Mouse (Mus musculus) hindbrain, postnatal 0 days (tissue): Measurements from ENCODE around the gene Ppp2ca. TPM values are rescaled to one million over a fixed set of nuclear protein-coding genes. Genes with fewer than 3 reads are reported as not detected.

Experiments used
- ATAC-seq: fragments of 200-750 bp; cut with Nextera tagmentation; 2 replicates; pipeline ENCODE4 v1.8.0; 2017; ENCODE audit warnings: mild to moderate bottlenecking, moderate TSS enrichment, moderate library complexity
- DNase-seq: peaks from one replicate; pipeline ENCODE4 v3.0.0-alpha.2; 2015; ENCODE audit warnings: low spot score
- H3K27ac ChIP-seq: fragments of 300-500 bp; sonication (generic); 2 replicates; pipeline ENCODE4 v1.5.1; 2014; ENCODE audit warnings: mild to moderate bottlenecking
- H3K27me3 ChIP-seq: fragments of 300-500 bp; sonication (generic); 2 replicates; pipeline ENCODE4 v1.6.1; 2014; ENCODE audit warnings: low read length, mixed read lengths; ENCODE audit not compliant: insufficient read depth
- H3K36me3 ChIP-seq: fragments of 300-500 bp; sonication (generic); 2 replicates; pipeline ENCODE4 v1.6.1; 2014; ENCODE audit warnings: low read length, mixed read lengths; ENCODE audit not compliant: insufficient read depth
- H3K4me1 ChIP-seq: fragments of 300-500 bp; sonication (generic); 2 replicates; pipeline ENCODE4 v1.6.1; 2014; ENCODE audit warnings: antibody characterized with exemption, low read length, mixed read lengths; ENCODE audit not compliant: insufficient read depth
- H3K4me2 ChIP-seq: fragments of 300-500 bp; sonication (generic); 2 replicates; pipeline ENCODE4 v1.6.1; 2014; ENCODE audit warnings: low read depth, mild to moderate bottlenecking, low read length, moderate library complexity, mixed read lengths
- H3K4me3 ChIP-seq: fragments of 300-500 bp; sonication (generic); 2 replicates; pipeline ENCODE4 v1.5.1; 2014; ENCODE audit warnings: low read length
- H3K9ac ChIP-seq: fragments of 300-500 bp; sonication (generic); replicated peaks from 2 replicates; pipeline ENCODE4 v1.6.1; 2014; ENCODE audit warnings: mild to moderate bottlenecking, low read length, moderate library complexity, mixed read lengths
- H3K9me3 ChIP-seq: fragments of 300-500 bp; sonication (generic); 2 replicates; pipeline ENCODE4 v1.6.1; 2016; ENCODE audit warnings: low read length, mixed read lengths
- CTCF ChIP-seq: IDR thresholded peaks from 2 replicates; pipeline ENCODE4 v1.5.1; 2016; ENCODE audit warnings: antibody characterized with exemption, control low read depth, low read depth
- WGBS: fragments of 180-500 bp; shearing (Covaris S2); extraction: QIAGEN DNeasy Blood & Tissue Kit; methylation state at CpG from one replicate; pipeline ENCODE4 v1.1.7; 2014; 5-methylcytosine and 5-hydroxymethylcytosine counted together
- polyA plus RNA-seq: library from polyadenylated mRNA; unstranded; fragments of >200 nt; fragmentation: Nextera tagmentation; extraction: Ambion mirVana; gene quantifications from 2 replicates; pipeline ENCODE4 v1.2.1, GENCODE M21; 2015
- total RNA-seq: library from RNA; depleted of rRNA; stranded (reverse); fragments of >200 nt; gene quantifications from 2 replicates; pipeline ENCODE4 v1.2.3, GENCODE M21; 2014

Ppp2ca gene
- total and polyA plus RNA-seq, 2 experiments from 2014 or later: 115 to 117 TPM

- Histone ChIP-seq H3K4me2 (no peak overlapping the region), H3K4me1 (no peaks in the 10 kb centered on the region), H3K9me3 (no peaks in the 10 kb centered on the region), H3K27ac (no peak overlapping the region), H3K9ac (no peak overlapping the region), H3K27me3 (no peaks in the 10 kb centered on the region), H3K36me3 (no peaks in the 10 kb centered on the region), H3K4me3 (no peak overlapping the region)
- WGBS: 86% methylated on average over 6 of the region's 6 CpGs
- no peak for TF ChIP-seq CTCF
- DNase-seq (no peak), ATAC-seq (no peak)
Observed at GRCm38 (mm10) chr11:52076742-52077352, 21.6 kb upstream of the Ppp2ca start.

- Histone ChIP-seq H3K36me3 (no peaks in the 10 kb centered on the region), H3K4me3 (no peak overlapping the region), H3K4me1 (no peaks in the 10 kb centered on the region), H3K9me3 (no peaks in the 10 kb centered on the region), H3K27ac (no peak overlapping the region), H3K9ac (no peak overlapping the region), H3K4me2 (no peak overlapping the region), H3K27me3 (no peaks in the 10 kb centered on the region)
- DNase-seq (no peak), ATAC-seq (no peak)
- 78% methylated on average over 4 of the region's 4 CpGs for WGBS
- no peak for TF ChIP-seq CTCF
Observed at GRCm38 (mm10) chr11:52077939-52078338, 20.5 kb upstream of the Ppp2ca start.

- Histone ChIP-seq H3K27ac (no peak overlapping the region; the same call in 1 of the 2 replicates), H3K9me3 (no peaks in the 10 kb centered on the region), H3K4me2 (no peak overlapping the region), H3K4me1 (no peaks in the 10 kb centered on the region), H3K27me3 (no peaks in the 10 kb centered on the region), H3K36me3 (no peaks in the 10 kb centered on the region), H3K4me3 (no peak overlapping the region), H3K9ac (no peak overlapping the region)
- DNase-seq (peak; percentile 48), ATAC-seq (peak; percentile 74; the same call in 1 of the 2 replicates)
- WGBS: 10% methylated on average over 5 of the region's 5 CpGs
- 0 out of 2 replicates have a peak, but pooled peaks have one; percentile 6 for TF ChIP-seq CTCF
Observed at GRCm38 (mm10) chr11:52079978-52080377, 18.5 kb upstream of the Ppp2ca start.

- Histone ChIP-seq H3K27me3 (no peaks in the 10 kb centered on the region), H3K9me3 (no peaks in the 10 kb centered on the region), H3K4me1 (no peaks in the 10 kb centered on the region; the same call in 1 of the 2 replicates), H3K27ac (no peak overlapping the region; the same call in 1 of the 2 replicates), H3K4me3 (no peak overlapping the region), H3K4me2 (no peak overlapping the region), H3K9ac (no peak overlapping the region), H3K36me3 (no peaks in the 10 kb centered on the region)
- TF ChIP-seq CTCF: no peak
- ATAC-seq (no peak), DNase-seq (no peak)
- WGBS: 91% methylated on average over 2 of the region's 2 CpGs
Observed at GRCm38 (mm10) chr11:52080656-52081055, 17.8 kb upstream of the Ppp2ca start.

- Histone ChIP-seq H3K27me3 (no peaks in the 10 kb centered on the region), H3K4me1 (peaks cover 5% of the 10 kb centered on the region; the same call in 1 of the 2 replicates), H3K4me3 (no peak overlapping the region), H3K9me3 (no peaks in the 10 kb centered on the region), H3K9ac (0 out of 2 replicates have a peak overlapping the region, but pooled peaks have one; percentile 21), H3K36me3 (no peaks in the 10 kb centered on the region), H3K4me2 (peak overlapping the region; percentile 35), H3K27ac (peak overlapping the region; percentile 80)
- ATAC-seq (peak; percentile 22; the same call in 1 of the 2 replicates), DNase-seq (no peak)
- no peak for TF ChIP-seq CTCF
- 45% methylated on average over 4 of the region's 4 CpGs for WGBS
Observed at GRCm38 (mm10) chr11:52085857-52086203, 12.7 kb upstream of the Ppp2ca start.

GRCm38 (mm10) chr11:52086204-52086864, 12.1 kb upstream of the Ppp2ca start:
- ATAC-seq: peak; percentile 94
- WGBS: 26% methylated on average over 9 of the region's 9 CpGs
- Histone ChIP-seq H3K4me1 (peaks cover 5% of the 10 kb centered on the region; the same call in 1 of the 2 replicates), H3K9me3 (no peaks in the 10 kb centered on the region), H3K27ac (peak overlapping the region; percentile 80), H3K36me3 (no peaks in the 10 kb centered on the region), H3K27me3 (no peaks in the 10 kb centered on the region), H3K4me3 (no peak overlapping the region), H3K9ac (0 out of 2 replicates have a peak overlapping the region, but pooled peaks have one; percentile 21), H3K4me2 (peak overlapping the region; percentile 35)
- peak; percentile 76 for DNase-seq
- TF ChIP-seq CTCF: no peak

- Histone ChIP-seq H3K4me2 (no peak overlapping the region), H3K4me1 (peaks cover 5% of the 10 kb centered on the region; the same call in 1 of the 2 replicates), H3K9ac (no peak overlapping the region), H3K4me3 (no peak overlapping the region), H3K27ac (no peak overlapping the region), H3K9me3 (no peaks in the 10 kb centered on the region), H3K27me3 (no peaks in the 10 kb centered on the region), H3K36me3 (no peaks in the 10 kb centered on the region)
- DNase-seq: no peak
- no peak for TF ChIP-seq CTCF
- 77% methylated on average over 8 of the region's 8 CpGs for WGBS
- ATAC-seq: no peak
Observed at GRCm38 (mm10) chr11:52089291-52089690, 9.2 kb upstream of the Ppp2ca start.
